Mouse (Mus musculus) hindbrain, embryonic 11.5 days (tissue): ENCODE measurements around the gene Klk8. TPM values are rescaled to one million over a fixed set of nuclear protein-coding genes. Genes with fewer than 3 reads are reported as not detected.

Experiments
- ATAC-seq: fragments of 200-750 bp; cut with Nextera tagmentation; 2 replicates; pipeline ENCODE4 v1.8.0; 2017; ENCODE audit warnings: mild to moderate bottlenecking, moderate TSS enrichment, moderate library complexity; ENCODE audit not compliant: low FRiP score
- DNase-seq: peaks from one replicate; pipeline ENCODE4 v3.0.0-alpha.2; 2015; ENCODE audit warnings: low spot score
- H3K27ac ChIP-seq: fragments of 300-500 bp; sonication (generic); 2 replicates; pipeline ENCODE4 v1.5.1; 2014; ENCODE audit warnings: mild to moderate bottlenecking, low read depth, low read length
- H3K27me3 ChIP-seq: fragments of 300-500 bp; sonication (generic); 2 replicates; pipeline ENCODE4 v1.6.1; 2014; ENCODE audit warnings: mild to moderate bottlenecking, low read length, moderate library complexity, mixed read lengths; ENCODE audit not compliant: control insufficient read depth, insufficient read depth
- H3K36me3 ChIP-seq: fragments of 300-500 bp; sonication (generic); 2 replicates; pipeline ENCODE4 v1.6.1; 2014; ENCODE audit warnings: mild to moderate bottlenecking, low read length, moderate library complexity, mixed read lengths; ENCODE audit not compliant: control insufficient read depth, insufficient read depth
- H3K4me1 ChIP-seq: fragments of 300-500 bp; sonication (generic); replicated peaks from 2 replicates; pipeline ENCODE4 v1.6.1; 2014; ENCODE audit warnings: low read length, mixed read lengths; ENCODE audit not compliant: control insufficient read depth, insufficient read depth
- H3K4me2 ChIP-seq: fragments of 300-500 bp; sonication (generic); replicated peaks from 2 replicates; pipeline ENCODE4 v1.6.1; 2014; ENCODE audit warnings: mild to moderate bottlenecking, low read depth, low read length
- H3K4me3 ChIP-seq: fragments of 300-500 bp; sonication (generic); 2 replicates; pipeline ENCODE4 v1.5.1; 2014; ENCODE audit warnings: low read depth, low read length
- H3K9ac ChIP-seq: fragments of 300-500 bp; sonication (generic); 2 replicates; pipeline ENCODE4 v1.6.1; 2014; ENCODE audit warnings: low read depth, low read length
- H3K9me3 ChIP-seq: fragments of 300-500 bp; sonication (generic); 2 replicates; pipeline ENCODE4 v1.6.1; 2016; ENCODE audit warnings: low read length; ENCODE audit not compliant: control insufficient read depth
- WGBS: fragments of 180-500 bp; shearing (Covaris S2); extraction: QIAGEN DNeasy Blood & Tissue Kit; methylation state at CpG from one replicate; pipeline ENCODE4 v1.1.7; 2014; 5-methylcytosine and 5-hydroxymethylcytosine counted together
- polyA plus RNA-seq: library from polyadenylated mRNA; unstranded; fragments of >200 nt; fragmentation: Nextera tagmentation; extraction: Ambion mirVana; gene quantifications from 2 replicates; pipeline ENCODE4 v1.2.1, GENCODE M21; 2014

The Klk8 gene
- polyA plus RNA-seq, 1 experiment from 2014 or later = 10.9 TPM

DNA sequence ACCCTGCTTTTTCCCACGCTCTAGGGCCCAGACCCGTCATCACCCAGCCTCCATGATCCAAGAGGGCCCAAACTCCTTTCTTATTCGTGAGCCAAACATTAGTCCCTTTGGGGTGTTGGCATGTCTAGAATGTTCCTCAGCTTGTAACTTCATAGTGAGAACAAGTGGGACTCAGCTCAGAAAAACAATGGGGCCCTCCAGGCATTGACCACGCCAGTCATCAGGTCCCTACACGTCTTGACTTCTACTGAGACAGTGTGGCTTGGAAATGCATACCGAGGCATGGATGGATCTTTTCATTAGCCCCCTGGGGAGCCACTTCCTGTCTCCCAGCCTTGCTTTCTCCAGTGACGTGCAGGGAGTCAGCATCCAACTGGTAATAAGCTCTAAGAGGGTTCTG, 2.5 kb downstream of the Klk8 start:
- DNase-seq (no peak), ATAC-seq (no peak)
- Histone ChIP-seq H3K27ac (no peak overlapping the region), H3K9ac (no peak overlapping the region), H3K9me3 (no peaks in the 10 kb centered on the region), H3K4me2 (no peak overlapping the region), H3K27me3 (peaks cover 16% of the 10 kb centered on the region), H3K4me1 (no peaks in the 10 kb centered on the region), H3K36me3 (no peaks in the 10 kb centered on the region), H3K4me3 (no peak overlapping the region)
- 74% methylated on average over 7 of the region's 7 CpGs for WGBS

DNA sequence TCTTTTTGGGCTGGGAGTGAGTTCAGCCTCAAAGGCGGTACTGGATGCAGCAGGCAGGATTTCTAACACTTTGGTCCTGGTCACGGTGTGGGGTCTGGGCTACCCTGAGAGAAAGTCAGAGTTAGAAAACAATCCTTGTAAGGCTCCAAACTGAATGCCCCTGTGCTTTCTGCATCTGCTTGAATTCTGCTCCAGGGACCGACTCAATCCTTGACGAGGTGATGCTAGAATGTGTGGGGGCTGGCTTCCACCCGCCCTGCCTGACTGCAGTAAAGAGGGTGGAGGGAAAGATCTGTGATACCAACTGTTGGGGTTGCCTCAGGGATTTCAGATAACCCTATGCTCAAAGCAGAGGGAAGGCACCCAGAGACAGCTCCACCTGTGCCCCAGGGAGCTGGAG, 13.6 kb downstream of the Klk8 start, which contains the start of gene Klk7:
Gene Klk7, plus strand, starts transcription at position 301 of the 400 bp plus-strand sequence.
- Histone ChIP-seq H3K27me3 (no peaks in the 10 kb centered on the region), H3K4me2 (no peak within 1 kb of the TSS), H3K36me3 (no peaks in the 10 kb centered on the region), H3K4me3 (no peak within 1 kb of the TSS), H3K9ac (no peak within 1 kb of the TSS), H3K4me1 (no peaks in the 10 kb centered on the region), H3K9me3 (no peaks in the 10 kb centered on the region), H3K27ac (no peak within 1 kb of the TSS)
- ATAC-seq (no peak), DNase-seq (no peak)
- 46% methylated on average over 5 of the region's 5 CpGs for WGBS

DNA sequence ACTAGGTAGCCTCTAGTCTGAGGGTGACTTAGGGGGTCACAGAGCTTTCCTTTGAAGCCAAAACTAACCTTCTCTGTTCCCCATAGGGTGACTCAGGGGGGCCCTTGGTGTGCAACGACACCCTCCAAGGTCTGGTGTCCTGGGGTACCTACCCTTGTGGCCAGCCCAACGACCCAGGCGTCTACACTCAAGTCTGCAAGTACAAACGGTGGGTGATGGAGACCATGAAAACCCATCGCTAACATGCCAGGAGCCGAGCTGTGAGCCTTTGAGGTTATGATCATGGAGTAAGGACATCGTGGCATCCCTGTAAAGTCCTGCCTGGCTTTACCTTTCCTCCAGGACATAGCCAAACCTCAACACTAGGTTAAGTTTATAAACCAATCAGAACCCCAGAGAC, 17.8 kb downstream of the Klk8 start:
- H3K4me3 ChIP-seq = no peak overlapping the region
- H3K9ac ChIP-seq = no peak overlapping the region
- no peak for DNase-seq
- WGBS = 89% methylated on average over 7 of the region's 7 CpGs
- no peaks in the 10 kb centered on the region for H3K4me1 ChIP-seq
- no peaks in the 10 kb centered on the region for H3K36me3 ChIP-seq
- no peak for ATAC-seq
- H3K27me3 ChIP-seq = no peaks in the 10 kb centered on the region
- no peaks in the 10 kb centered on the region for H3K9me3 ChIP-seq
- H3K27ac ChIP-seq = no peak overlapping the region
- no peak overlapping the region for H3K4me2 ChIP-seq

DNA sequence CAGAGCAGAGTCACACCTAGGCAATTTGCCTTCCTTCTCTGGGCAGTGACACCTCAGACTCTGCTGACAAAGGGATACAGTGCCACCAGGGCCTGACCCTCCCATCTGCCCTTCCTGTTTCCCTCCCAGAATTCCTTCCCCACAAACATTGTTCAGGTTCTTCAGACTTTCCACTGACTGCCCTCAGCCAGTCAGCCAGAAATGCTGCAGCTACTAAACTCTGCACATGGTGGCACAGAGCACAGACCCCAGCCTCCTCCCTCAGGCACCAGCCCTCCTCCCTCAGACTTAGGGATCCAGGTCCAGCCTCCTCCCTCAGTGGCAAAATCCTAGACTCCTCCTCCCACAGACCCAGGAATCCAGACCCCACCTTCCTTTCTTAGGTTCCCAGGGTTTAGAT, 19.4 kb downstream of the Klk8 start:
- Histone ChIP-seq H3K4me3 (no peak overlapping the region), H3K9me3 (no peaks in the 10 kb centered on the region), H3K4me2 (no peak overlapping the region), H3K4me1 (no peaks in the 10 kb centered on the region), H3K27me3 (no peaks in the 10 kb centered on the region), H3K9ac (no peak overlapping the region), H3K27ac (no peak overlapping the region), H3K36me3 (no peaks in the 10 kb centered on the region)
- ATAC-seq (no peak), DNase-seq (no peak)

DNA sequence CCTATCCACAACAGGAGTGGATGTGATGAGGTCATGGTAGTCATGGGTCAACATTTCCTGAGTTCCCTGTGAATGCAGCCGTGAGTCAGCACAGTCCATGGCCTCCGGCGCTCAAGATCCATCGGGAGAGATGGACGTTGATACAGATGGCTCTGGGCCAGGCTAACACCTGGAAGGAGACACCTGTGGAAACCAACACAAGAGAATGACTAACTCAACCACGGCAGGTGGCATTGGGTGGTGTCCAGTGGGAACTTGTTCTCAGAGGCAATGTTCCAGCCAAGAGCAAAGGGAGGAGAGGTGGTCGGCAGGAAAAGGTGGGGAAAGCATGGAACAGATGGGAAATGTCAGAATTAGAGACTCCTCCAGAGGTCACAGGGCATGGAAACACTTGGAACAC, 24.2 kb downstream of the Klk8 start:
- DNase-seq (no peak), ATAC-seq (no peak)
- WGBS = 89% methylated on average over 7 of the region's 7 CpGs

DNA sequence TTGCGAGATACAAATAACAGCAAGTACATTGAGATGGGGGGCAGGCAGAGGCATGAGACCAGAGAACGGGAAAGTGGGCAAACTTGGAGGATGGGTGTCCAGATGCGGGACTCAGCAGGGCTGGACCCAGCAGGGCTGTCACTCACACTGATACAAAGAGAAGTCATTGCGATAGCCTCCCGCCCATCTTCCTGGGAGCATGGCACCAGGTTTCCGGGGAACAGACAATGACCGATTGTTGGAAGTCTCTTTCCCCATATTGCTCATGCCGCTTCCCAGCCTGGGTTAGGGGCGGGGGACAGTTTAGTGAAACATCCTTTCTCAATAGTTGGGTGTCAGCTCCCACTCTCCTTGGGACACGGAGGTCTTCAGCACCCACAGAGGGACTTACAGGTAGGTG, 26.8 kb downstream of the Klk8 start, which contains the start of gene Klk6:
Gene Klk6, plus strand, starts transcription at position 301 of the 400 bp plus-strand sequence.
- Histone ChIP-seq H3K4me2 (no peak within 1 kb of the TSS), H3K27ac (no peak within 1 kb of the TSS), H3K9me3 (no peaks in the 10 kb centered on the region), H3K9ac (no peak within 1 kb of the TSS), H3K4me1 (no peaks in the 10 kb centered on the region), H3K36me3 (no peaks in the 10 kb centered on the region), H3K27me3 (no peaks in the 10 kb centered on the region), H3K4me3 (no peak within 1 kb of the TSS)
- WGBS = 78% methylated on average over 10 of the region's 10 CpGs
- DNase-seq = no peak
- ATAC-seq = no peak

More for the DNA sequence above, 24.2 kb downstream of the Klk8 start:
- Histone ChIP-seq H3K9me3 (no peaks in the 10 kb centered on the region), H3K4me2 (no peak overlapping the region), H3K27me3 (no peaks in the 10 kb centered on the region), H3K36me3 (no peaks in the 10 kb centered on the region), H3K9ac (no peak overlapping the region), H3K27ac (no peak overlapping the region), H3K4me1 (no peaks in the 10 kb centered on the region), H3K4me3 (no peak overlapping the region)

DNA sequence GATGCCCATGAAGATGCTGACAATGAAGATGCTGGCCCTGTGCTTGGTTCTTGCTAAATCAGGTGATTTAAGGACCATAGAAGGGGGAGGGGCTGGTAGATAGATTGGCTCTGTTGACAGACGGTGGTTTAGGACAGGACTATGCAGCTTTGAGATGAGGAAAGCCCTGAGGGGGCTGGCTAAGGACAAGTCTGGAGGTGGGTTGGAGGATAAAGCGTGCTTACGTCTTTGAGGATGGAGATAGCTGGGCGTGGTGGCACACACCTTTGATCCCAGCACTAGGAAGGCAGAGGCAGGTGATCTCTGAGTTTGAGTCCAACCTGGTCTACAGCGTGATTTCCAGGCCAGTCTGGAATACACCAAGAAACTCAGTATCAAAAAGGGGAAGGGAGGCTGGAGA, 28.7 kb downstream of the Klk8 start:
- DNase-seq = no peak
- no peaks in the 10 kb centered on the region for H3K4me1 ChIP-seq
- H3K4me2 ChIP-seq = no peak overlapping the region
- H3K27ac ChIP-seq = no peak overlapping the region
- no peaks in the 10 kb centered on the region for H3K36me3 ChIP-seq
- H3K27me3 ChIP-seq = no peaks in the 10 kb centered on the region
- H3K9ac ChIP-seq = no peak overlapping the region
- no peak for ATAC-seq
- 90% methylated on average over 5 of the region's 5 CpGs for WGBS
- no peaks in the 10 kb centered on the region for H3K9me3 ChIP-seq
- no peak overlapping the region for H3K4me3 ChIP-seq

DNA sequence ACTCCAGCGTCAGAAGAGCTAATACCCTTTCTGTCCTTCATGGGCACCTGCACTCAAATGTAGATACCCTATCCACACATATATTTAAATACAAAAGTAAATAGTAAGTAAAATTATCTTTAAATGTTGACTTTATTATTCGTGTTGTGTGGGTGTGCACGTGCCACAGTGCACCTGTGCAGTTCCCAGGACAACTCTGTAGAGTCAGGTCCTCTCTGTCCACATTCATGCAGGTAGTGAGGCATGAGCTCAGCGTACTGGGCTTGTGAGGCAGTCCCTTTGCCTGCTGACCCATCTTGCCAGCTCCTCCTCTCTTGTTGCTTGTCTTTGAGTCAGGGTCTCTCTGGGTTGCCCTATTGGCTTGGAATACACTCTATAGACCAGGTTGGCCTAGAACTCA, 30.3 kb downstream of the Klk8 start:
- Histone ChIP-seq H3K36me3 (no peaks in the 10 kb centered on the region), H3K9ac (no peak overlapping the region), H3K4me3 (no peak overlapping the region), H3K4me1 (no peaks in the 10 kb centered on the region), H3K27me3 (no peaks in the 10 kb centered on the region), H3K4me2 (no peak overlapping the region), H3K9me3 (no peaks in the 10 kb centered on the region), H3K27ac (no peak overlapping the region)
- WGBS = 83% methylated on average over 4 of the region's 4 CpGs
- no peak for ATAC-seq
- no peak for DNase-seq

DNA sequence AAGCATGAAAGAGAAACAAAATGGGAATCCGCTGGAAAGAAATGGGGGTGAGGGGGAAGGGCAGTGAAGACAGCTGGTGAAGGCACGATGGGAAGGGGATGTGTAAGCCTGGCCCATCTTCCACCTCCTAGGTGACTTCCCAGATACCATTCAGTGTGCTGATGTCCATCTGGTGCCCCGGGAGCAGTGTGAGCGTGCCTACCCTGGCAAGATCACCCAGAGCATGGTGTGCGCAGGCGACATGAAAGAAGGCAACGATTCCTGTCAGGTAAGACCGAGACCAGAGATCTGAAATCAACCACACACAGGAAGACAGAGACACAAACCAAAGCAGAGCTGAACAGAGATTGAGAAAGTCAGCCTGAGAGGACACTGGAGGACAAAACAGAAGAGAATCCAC, 31.6 kb downstream of the Klk8 start:
- no peak for ATAC-seq

More for the DNA sequence above, 31.6 kb downstream of the Klk8 start:
- no peak for DNase-seq
- no peak overlapping the region for H3K4me3 ChIP-seq
- no peaks in the 10 kb centered on the region for H3K27me3 ChIP-seq
- H3K36me3 ChIP-seq = no peaks in the 10 kb centered on the region
- H3K9ac ChIP-seq = no peak overlapping the region
- no peaks in the 10 kb centered on the region for H3K9me3 ChIP-seq
- no peak overlapping the region for H3K27ac ChIP-seq
- H3K4me2 ChIP-seq = no peak overlapping the region
- WGBS = 92% methylated on average over 8 of the region's 8 CpGs
- H3K4me1 ChIP-seq = no peaks in the 10 kb centered on the region
